Mouse (Mus musculus): ENCODE results near the gene Tfpt. TPM values are rescaled to one million over a fixed set of nuclear protein-coding genes. Genes with fewer than 3 reads are reported as not detected.

Tfpt gene
- 46.3 TPM for polyA plus RNA-seq (2017; shearing (Covaris generic))

DNA sequence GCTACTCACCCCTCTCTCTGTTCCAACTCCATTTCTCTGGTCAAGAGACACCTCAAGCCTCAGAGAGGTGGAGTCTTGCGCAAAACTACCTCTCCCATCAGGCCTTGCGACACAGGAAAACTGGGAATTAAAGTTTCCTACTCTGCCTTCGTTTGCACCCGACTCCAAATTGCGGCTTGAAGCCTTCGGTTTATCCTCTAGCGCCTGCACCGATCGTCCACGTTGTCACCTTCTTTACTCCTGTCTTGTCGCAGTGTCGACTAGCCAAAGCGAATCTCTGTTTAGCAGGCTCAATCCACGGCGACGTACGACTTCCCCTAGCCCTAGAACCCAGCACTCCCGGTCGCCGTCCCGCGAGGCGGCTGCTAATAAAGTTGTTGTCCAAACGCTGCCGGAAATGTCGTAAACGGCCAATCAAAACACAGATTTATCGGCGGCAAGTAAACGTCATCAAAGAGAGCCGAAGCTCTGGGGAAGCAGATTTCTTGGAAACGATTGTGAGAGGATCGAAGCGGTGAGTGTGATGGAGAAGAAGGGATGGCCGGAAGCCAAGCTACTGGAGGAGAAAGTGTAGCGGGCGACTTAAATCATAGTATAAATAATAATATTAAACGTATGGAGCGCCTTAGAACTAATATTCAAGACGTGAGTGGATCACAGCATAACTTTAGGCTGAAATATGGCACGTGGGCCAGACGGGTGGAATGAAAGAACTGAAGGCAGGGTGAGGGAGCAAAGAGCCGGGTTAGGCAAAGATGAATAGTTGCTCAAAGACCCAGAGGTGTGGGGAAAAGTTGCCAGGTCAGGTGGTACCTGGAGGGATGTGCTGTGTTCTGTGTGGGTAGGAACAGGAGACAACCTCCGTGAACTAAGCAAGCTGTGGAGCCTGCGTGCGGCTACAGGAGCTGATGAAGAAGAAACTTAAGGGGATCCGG, at the start of gene Tfpt, which contains the start of gene Prpf31:
Tfpt (minus strand) TSS at position 387 of the 935 bp plus-strand sequence.
Prpf31 (plus strand) TSS at position 443 of the 935 bp plus-strand sequence.

DNA sequence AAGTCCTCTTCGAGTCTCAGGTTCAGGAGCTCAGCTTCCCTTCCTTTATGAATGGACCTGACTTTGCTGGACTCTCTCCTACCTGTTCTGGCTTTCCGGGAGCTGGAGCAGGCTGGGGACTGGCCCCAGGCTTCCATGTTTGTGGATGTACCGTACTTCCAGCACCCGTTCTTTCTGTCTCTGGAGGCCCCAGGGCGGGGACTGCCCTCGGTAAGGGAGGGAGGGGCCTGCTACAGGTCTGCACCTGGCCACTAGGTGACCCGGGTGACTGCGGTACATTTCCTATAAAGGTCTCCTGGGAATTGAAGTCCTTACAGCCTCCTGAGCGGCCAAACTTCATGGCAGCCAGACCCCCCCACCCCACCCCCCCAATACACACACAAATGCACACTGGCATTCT, 47.6 kb upstream of the Tfpt start, which contains the start of gene Tmc4:
Tmc4 (minus strand) TSS at position 212 of the 400 bp plus-strand sequence.

DNA sequence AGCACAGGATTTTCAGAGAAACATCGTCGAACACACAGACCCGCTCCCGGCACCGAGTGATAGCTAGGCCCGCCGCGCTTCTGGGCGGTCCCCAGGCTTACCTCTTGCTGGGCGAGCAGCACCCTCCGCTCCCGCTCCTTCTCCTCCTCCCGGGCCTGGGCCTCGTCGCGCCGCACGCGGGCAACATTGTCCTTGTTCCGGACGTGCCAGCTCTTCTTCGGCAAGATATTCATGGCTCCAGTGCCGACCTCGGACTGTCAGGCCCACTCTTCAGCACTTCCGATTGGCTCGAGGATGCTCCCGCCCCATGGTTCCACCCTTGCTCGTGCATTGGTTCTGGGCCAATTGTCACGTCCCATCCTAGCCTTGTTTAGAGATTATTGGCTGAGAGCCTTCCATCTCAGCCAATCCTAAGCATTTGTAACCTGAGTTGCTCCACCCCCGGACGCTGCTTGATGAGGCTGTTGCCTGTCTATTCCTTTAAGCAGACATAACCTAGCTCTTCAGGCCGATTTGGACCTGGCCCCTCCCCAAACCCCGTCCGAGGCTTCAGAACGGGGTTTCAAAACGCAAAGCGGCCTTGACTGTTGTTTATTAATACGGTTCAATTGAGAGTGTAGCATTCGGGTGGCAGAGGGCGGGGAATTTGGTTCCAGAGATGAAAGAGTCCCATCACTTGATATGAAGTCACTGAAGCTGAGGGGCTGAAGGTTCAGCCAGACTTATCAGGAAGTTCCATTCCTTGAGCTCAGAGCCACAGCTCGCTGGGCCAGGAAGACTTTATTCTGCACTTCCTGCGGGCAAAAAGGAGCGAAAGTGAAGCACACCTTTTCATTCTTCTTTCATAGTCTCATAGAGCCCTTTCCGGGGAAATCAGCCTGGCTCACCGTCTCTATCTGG, 35.7 kb upstream of the Tfpt start, which contains the start of gene Leng1:
Leng1 (minus strand) TSS at position 626 of the 900 bp plus-strand sequence.

DNA sequence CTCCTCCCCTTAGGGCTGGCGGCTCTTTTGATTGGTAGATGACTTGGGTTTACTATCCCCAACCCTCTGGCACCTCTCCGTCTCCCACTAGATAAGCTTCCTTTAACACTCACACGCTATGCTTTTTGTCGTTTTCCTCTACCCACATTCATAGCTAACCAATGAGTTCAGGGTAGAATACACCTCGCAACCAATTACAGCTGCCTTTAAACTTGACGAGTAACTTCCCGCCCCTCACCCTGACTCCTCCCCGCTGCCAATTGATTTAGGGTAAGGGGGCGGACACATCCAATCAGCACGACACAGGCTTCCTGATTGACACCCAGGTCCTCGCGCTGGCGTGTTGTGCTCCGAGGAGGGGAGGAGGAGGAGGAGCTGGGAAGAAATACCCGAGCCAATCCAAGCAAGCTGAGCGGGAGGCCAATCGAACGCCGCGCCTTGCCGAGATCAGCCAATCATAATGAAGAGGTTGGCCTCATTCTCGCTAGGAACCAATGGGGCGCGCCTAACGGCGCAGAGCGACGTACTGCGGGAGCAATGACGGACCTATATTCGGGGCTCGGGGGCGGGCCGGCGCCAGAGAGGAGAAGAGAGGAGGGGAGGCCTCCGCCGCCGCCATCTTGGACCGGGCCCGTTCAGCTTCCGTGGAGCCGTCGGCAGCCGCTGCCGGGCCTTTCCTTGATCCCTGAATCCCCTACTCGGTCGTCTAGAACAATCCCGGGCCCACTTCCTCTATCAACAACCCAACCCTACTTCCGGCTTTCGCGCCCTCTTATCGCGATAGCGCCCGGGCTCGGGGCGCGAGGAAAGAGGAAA, 15.2 kb upstream of the Tfpt start, which contains the start of gene Cnot3:
Cnot3 (plus strand) TSS at position 597 of the 816 bp plus-strand sequence.

DNA sequence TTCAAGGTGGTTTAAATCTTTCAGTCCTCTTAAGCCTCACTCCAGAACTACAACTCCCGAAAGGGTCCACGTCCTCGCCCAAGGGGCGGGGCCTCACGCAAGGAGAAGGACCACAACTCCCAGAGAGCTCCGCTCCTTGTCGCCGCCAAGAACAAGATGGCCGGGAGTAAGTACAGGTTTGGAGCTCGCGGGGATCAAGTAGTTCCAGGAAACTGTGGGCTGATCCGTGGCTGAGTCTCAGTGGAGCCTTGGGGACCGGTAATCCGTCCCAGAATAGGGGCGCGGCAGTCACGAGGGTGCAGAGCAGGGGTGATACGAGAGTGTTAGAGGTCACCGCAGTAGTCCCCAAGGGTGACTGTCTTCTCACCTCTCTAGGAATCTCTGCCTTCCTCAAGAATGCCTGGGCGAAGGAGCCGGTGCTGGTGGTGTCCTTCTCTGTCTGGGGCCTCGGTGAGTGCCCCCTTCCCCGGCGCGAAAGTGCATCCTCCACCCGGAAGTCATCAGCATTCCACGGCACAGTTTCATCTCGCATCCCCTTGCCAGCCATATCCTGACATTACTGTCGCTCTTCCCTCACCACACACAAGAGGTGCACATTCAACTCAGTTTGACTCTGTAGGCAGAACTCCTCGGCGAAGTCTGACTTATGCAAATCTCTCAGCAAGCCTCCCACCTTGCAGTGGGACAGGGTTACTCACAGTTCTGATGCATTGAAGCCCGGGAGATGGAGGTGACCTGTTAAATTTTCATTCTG, 12.3 kb downstream of the Tfpt start, which contains the start of gene Ndufa3:
Ndufa3 (plus strand) TSS at position 132 of the 754 bp plus-strand sequence.

DNA sequence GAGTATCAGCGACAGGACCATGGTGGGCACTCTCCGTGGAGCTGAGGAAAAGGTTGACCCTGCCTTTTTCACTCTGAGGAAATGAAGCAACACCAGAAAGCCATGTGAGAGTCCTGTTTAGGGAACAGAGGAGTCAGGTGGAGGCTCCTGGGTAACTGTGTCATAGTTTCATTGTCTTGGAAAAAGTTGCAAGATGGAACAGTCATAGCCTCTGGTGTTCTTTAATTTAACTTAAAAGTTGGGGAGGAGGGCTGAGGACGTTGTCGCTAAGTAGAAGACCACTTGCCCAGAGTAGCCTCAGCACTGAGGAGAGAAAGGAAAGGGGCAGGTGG, 13.7 kb downstream of the Tfpt start, which contains the start of gene Oscar:
Oscar (minus strand) TSS at position 101 of the 332 bp plus-strand sequence.

Other genes starting within 250 kb of the Tfpt start
- not detected for gene Cacng8, start 239.2 kb downstream of the Tfpt start, polyA plus RNA-seq (2017; shearing (Covaris generic))
- not detected for gene Cacng6, start 205.7 kb downstream of the Tfpt start, polyA plus RNA-seq (2017; shearing (Covaris generic))
- not detected for gene Tarm1, start 127.3 kb downstream of the Tfpt start, polyA plus RNA-seq (2017; shearing (Covaris generic))
- gene Oscar, start 13.8 kb downstream of the Tfpt start, polyA plus RNA-seq (2017; shearing (Covaris generic)), result not detected
- gene Ndufa3, start 12.6 kb downstream of the Tfpt start, polyA plus RNA-seq (2017; shearing (Covaris generic)), result 559 TPM
- gene Prpf31, start 56 bp upstream of the Tfpt start, polyA plus RNA-seq (2017; shearing (Covaris generic)), result 98.0 TPM
- gene Cnot3, start 15.3 kb upstream of the Tfpt start, polyA plus RNA-seq (2017; shearing (Covaris generic)), result 121 TPM
- gene Leng1, start 35.9 kb upstream of the Tfpt start, polyA plus RNA-seq (2017; shearing (Covaris generic)), result 33.1 TPM
- 6.5 TPM for gene Tmc4, start 47.6 kb upstream of the Tfpt start, polyA plus RNA-seq (2017; shearing (Covaris generic))
- gene Tsen34, start 62.9 kb upstream of the Tfpt start, polyA plus RNA-seq (2017; shearing (Covaris generic)), result 11.5 TPM
- gene Mboat7, start 63.6 kb upstream of the Tfpt start, polyA plus RNA-seq (2017; shearing (Covaris generic)), result 53.0 TPM
- gene Rps9, start 74.1 kb upstream of the Tfpt start, polyA plus RNA-seq (2017; shearing (Covaris generic)), result 2,488 TPM
- 0.93 TPM for gene Pirb, start 90.5 kb upstream of the Tfpt start, polyA plus RNA-seq (2017; shearing (Covaris generic))
- not detected for gene Gm15448, start 195.8 kb upstream of the Tfpt start, polyA plus RNA-seq (2017; shearing (Covaris generic))
- 0.32 TPM for gene Pira2, start 215.1 kb upstream of the Tfpt start, polyA plus RNA-seq (2017; shearing (Covaris generic))